Mouse (Mus musculus) MEL (cell line): ENCODE measurements around the gene Cxcl5. TPM values are rescaled to one million over a fixed set of nuclear protein-coding genes. Genes with fewer than 3 reads are reported as not detected.
A peak's percentile ranks its signal among the peaks of the same experiment; 100 is the strongest.

Source experiments
- DNase-seq: peaks from one replicate; pipeline ENCODE4 v3.0.0; 2011; ENCODE audit warnings: low read depth, low spot score
- H3K27ac ChIP-seq: 2 replicates; pipeline ENCODE4 v1.5.1; 2012; ENCODE audit warnings: low read depth, mild to moderate bottlenecking, control low read depth, low read length, moderate library complexity; ENCODE audit not compliant: control insufficient read depth
- H3K27me3 ChIP-seq, 2 experiments: fragments of 150-350 bp in 1 of 2; sonication (generic) in 1 of 2; 2 replicates each; pipeline ENCODE4 v1.6.1; 2012; ENCODE audit warnings: low read length in 2 of 2, mild to moderate bottlenecking in 2 of 2, improper control_type of control experiment in 1 of 2, moderate library complexity in 1 of 2; ENCODE audit not compliant: insufficient read depth in 2 of 2, control insufficient read depth in 1 of 2
- H3K36me3 ChIP-seq, 2 experiments: 2 replicates each; pipeline ENCODE4 v1.6.1; 2012 to 2014; ENCODE audit warnings: low read length in 2 of 2, improper control_type of control experiment in 1 of 2, inconsistent platforms in 1 of 2, mild to moderate bottlenecking in 1 of 2; ENCODE audit not compliant: insufficient read depth in 2 of 2, control insufficient read depth in 1 of 2
- H3K4me1 ChIP-seq, 2 experiments: fragments of 150-350 bp in 1 of 2; sonication (generic) in 1 of 2; 2 replicates each; pipeline ENCODE4 v1.6.1; 2012; ENCODE audit warnings: low read length in 2 of 2, improper control_type of control experiment in 1 of 2, mild to moderate bottlenecking in 1 of 2; ENCODE audit not compliant: insufficient read depth in 2 of 2, control insufficient read depth in 1 of 2
- H3K4me3 ChIP-seq, 2 experiments: fragments of 150-350 bp in 1 of 2; sonication (generic) in 1 of 2; 2 replicates each; pipeline ENCODE4 v1.5.1; 2012; ENCODE audit warnings: low read depth in 2 of 2, low read length in 2 of 2, mild to moderate bottlenecking in 2 of 2, moderate library complexity in 2 of 2, control low read depth in 1 of 2, improper control_type of control experiment in 1 of 2; ENCODE audit not compliant: control insufficient read depth in 1 of 2, insufficient read depth in 1 of 2
- H3K79me2 ChIP-seq: 2 replicates; pipeline ENCODE4 v1.6.1; 2012; ENCODE audit warnings: mild to moderate bottlenecking, low read length, moderate library complexity; ENCODE audit not compliant: control insufficient read depth, poor library complexity, insufficient read depth
- H3K9ac ChIP-seq: 2 replicates; pipeline ENCODE4 v1.6.1; 2012; ENCODE audit warnings: low read depth, mild to moderate bottlenecking, control low read depth, low read length, moderate library complexity; ENCODE audit not compliant: control insufficient read depth, poor library complexity, severe bottlenecking
- H3K9me3 ChIP-seq: fragments of 150-350 bp; sonication (generic); replicated peaks from 2 replicates; pipeline ENCODE4 v1.6.1; 2012; ENCODE audit warnings: mild to moderate bottlenecking, low read length, improper control_type of control experiment, moderate library complexity; ENCODE audit not compliant: insufficient read depth
- ELF1 ChIP-seq: IDR thresholded peaks from 2 replicates; pipeline ENCODE4 v1.6.1; 2014; ENCODE audit warnings: low read depth, mild to moderate bottlenecking, inconsistent platforms, low read length, improper control_type of control experiment, moderate library complexity
- EP300 ChIP-seq, 2 experiments: IDR thresholded peaks; 2 replicates each; pipeline ENCODE4 v1.6.1; 2011; ENCODE audit warnings: improper control_type of control experiment in 2 of 2, low read length in 2 of 2, low read depth in 1 of 2, mild to moderate bottlenecking in 1 of 2
- GATA1 ChIP-seq: IDR thresholded peaks from 2 replicates; pipeline ENCODE4 v1.6.1; 2011; ENCODE audit warnings: low read depth, low read length, improper control_type of control experiment
- JUND ChIP-seq: IDR thresholded peaks from 2 replicates; pipeline ENCODE4 v1.6.1; 2011; ENCODE audit warnings: low read depth, mild to moderate bottlenecking, improper control_type of control experiment, low read length
- NELFE ChIP-seq: IDR thresholded peaks from 2 replicates; pipeline ENCODE4 v1.6.1; 2011; ENCODE audit warnings: low read depth, low read length, improper control_type of control experiment
- NRF1 ChIP-seq: IDR thresholded peaks from 2 replicates; pipeline ENCODE4 v1.6.1; 2014; ENCODE audit warnings: low read depth, mild to moderate bottlenecking, inconsistent platforms, low read length, improper control_type of control experiment, moderate library complexity; ENCODE audit not compliant: poor library complexity, insufficient read depth, severe bottlenecking
- POLR2A ChIP-seq, 2 experiments: IDR thresholded peaks; 2 replicates each; pipeline ENCODE4 v1.6.1; 2011 to 2012; ENCODE audit warnings: low read length in 2 of 2, mild to moderate bottlenecking in 2 of 2, control low read depth in 1 of 2, improper control_type of control experiment in 1 of 2, low read depth in 1 of 2, moderate library complexity in 1 of 2; ENCODE audit not compliant: control insufficient read depth in 1 of 2, insufficient read depth in 1 of 2, poor library complexity in 1 of 2
- POLR2AphosphoS2 ChIP-seq: IDR thresholded peaks from 2 replicates; pipeline ENCODE4 v1.6.1; 2011; ENCODE audit warnings: low read length, improper control_type of control experiment
- RAD21 ChIP-seq: IDR thresholded peaks from 2 replicates; pipeline ENCODE4 v1.6.1; 2011; ENCODE audit warnings: mild to moderate bottlenecking, low read depth, low read length, improper control_type of control experiment
- UBTF ChIP-seq: IDR thresholded peaks from 2 replicates; pipeline ENCODE4 v1.6.1; 2012; ENCODE audit warnings: low read depth, mild to moderate bottlenecking, inconsistent platforms, low read length, improper control_type of control experiment, moderate library complexity, borderline replicate concordance; ENCODE audit not compliant: insufficient read depth
- USF2 ChIP-seq, 2 experiments: IDR thresholded peaks; 2 replicates each; pipeline ENCODE4 v1.6.1; 2011 to 2012; ENCODE audit warnings: improper control_type of control experiment in 2 of 2, low read length in 2 of 2, borderline replicate concordance in 1 of 2, inconsistent platforms in 1 of 2, low read depth in 1 of 2, mild to moderate bottlenecking in 1 of 2; ENCODE audit not compliant: insufficient read depth in 1 of 2
- ZMIZ1 ChIP-seq: IDR thresholded peaks from 2 replicates; pipeline ENCODE4 v1.6.1; 2012; ENCODE audit warnings: low read depth, mild to moderate bottlenecking, inconsistent platforms, low read length, improper control_type of control experiment, moderate library complexity
- ZNF384 ChIP-seq: IDR thresholded peaks from 2 replicates; pipeline ENCODE4 v1.6.1; 2012; ENCODE audit warnings: low read depth, mild to moderate bottlenecking, inconsistent platforms, low read length, improper control_type of control experiment
- polyA plus RNA-seq, 2 experiments: library from polyadenylated mRNA; stranded (reverse) in 1 of 2; unstranded in 1 of 2; fragments of >175 nt in 1 of 2; fragments of >200 nt in 1 of 2; gene quantifications; 2 replicates each; pipeline versions ENCODE4 v1.2.1 to v1.2.4; 2012; ENCODE audit warnings: low replicate concordance in 2 of 2, low read depth in 1 of 2; ENCODE audit not compliant: insufficient read length in 2 of 2, insufficient read depth in 1 of 2, missing spikeins in 1 of 2
- total RNA-seq: library from RNA; depleted of rRNA; stranded (reverse); fragments of 300-350 nt; gene quantifications from 2 replicates; pipeline ENCODE4 v1.2.3, GENCODE M21; 2012

Gene Cxcl5
- total and polyA plus RNA-seq, 3 experiments, result not detected

GRCm38 (mm10) chr5:90722656-90723055, 36.5 kb upstream of the Cxcl5 start:
- no peak overlapping the region for H3K9ac ChIP-seq
- no peaks in the 10 kb centered on the region for H3K9me3 ChIP-seq
- no peak overlapping the region for H3K27ac ChIP-seq
- TF ChIP-seq GATA1 (0 out of 2 replicates have a peak, but pooled peaks have one; percentile 50), UBTF (no peak), USF2 (IDR thresholded peaks at IDR 0.05; ENCODE audit: borderline replicate concordance in 1 of 2, insufficient read depth in 1 of 2, low read depth in 1 of 2, low read length in 2 of 2) (no peak), ZMIZ1 (no peak), NELFE (no peak)
- H3K4me3 ChIP-seq, result no peak overlapping the region
- H3K36me3 ChIP-seq, result peaks cover 0 to 7% of the 10 kb centered on the region in 2 experiments; a peak in 2 of 4 replicates
- peak; percentile 51 for DNase-seq
- H3K79me2 ChIP-seq, result no peaks in the 10 kb centered on the region
- H3K27me3 ChIP-seq, result no peaks in the 10 kb centered on the region; a peak in 2 of 4 replicates
- peaks cover 0 to 3% of the 10 kb centered on the region in 2 experiments; a peak in 1 of 4 replicates for H3K4me1 ChIP-seq

- Histone ChIP-seq H3K36me3 (no peaks in the 10 kb centered on the region), H3K27me3 (peaks cover 2% of the 10 kb centered on the region in 2 experiments; a peak in 3 of 4 replicates)
- TF ChIP-seq JUND, result no peak
- no peak for TF ChIP-seq ELF1
- TF ChIP-seq POLR2A (IDR thresholded peaks at IDR 0.05; ENCODE audit: control insufficient read depth in 1 of 2, insufficient read depth in 1 of 2, low read depth in 1 of 2, low read length in 2 of 2, poor library complexity in 1 of 2), result no peak
- TF ChIP-seq EP300 (IDR thresholded peaks at IDR 0.05; ENCODE audit: low read depth in 1 of 2, low read length in 2 of 2), result no peak
- TF ChIP-seq POLR2AphosphoS2, result no peak
- TF ChIP-seq RAD21, result no peak
Measured at GRCm38 (mm10) chr5:90728254-90728653, 30.9 kb upstream of the Cxcl5 start.

GRCm38 (mm10) chr5:90731480-90731879, 27.7 kb upstream of the Cxcl5 start:
- no peak for DNase-seq
- no peaks in the 10 kb centered on the region for H3K4me1 ChIP-seq
- H3K4me3 ChIP-seq, result no peak overlapping the region
- no peaks in the 10 kb centered on the region for H3K79me2 ChIP-seq
- no peaks in the 10 kb centered on the region for H3K9me3 ChIP-seq
- H3K27me3 ChIP-seq, result peaks cover 2% of the 10 kb centered on the region in 2 experiments
- H3K36me3 ChIP-seq, result no peaks in the 10 kb centered on the region
- no peak overlapping the region for H3K9ac ChIP-seq
- H3K27ac ChIP-seq, result no peak overlapping the region
- TF ChIP-seq ZMIZ1 (no peak), NRF1 (no peak), ZNF384 (no peak)

More at GRCm38 (mm10) chr5:90728254-90728653, 30.9 kb upstream of the Cxcl5 start:
- Histone ChIP-seq H3K9me3 (no peaks in the 10 kb centered on the region), H3K79me2 (no peaks in the 10 kb centered on the region), H3K4me1 (no peaks in the 10 kb centered on the region), H3K9ac (no peak overlapping the region), H3K27ac (no peak overlapping the region), H3K4me3 (no peak overlapping the region)
- no peak for DNase-seq
